Mouse (Mus musculus): ENCODE results near the gene Lmntd2. TPM values are rescaled to one million over a fixed set of nuclear protein-coding genes. Genes with fewer than 3 reads are reported as not detected.

The Lmntd2 gene
- total RNA-seq, 1 experiment from 2014 or later, result 2.6 TPM

GRCm38 (mm10) chr7:141193348-141193856 lies 20.5 kb downstream of the Lmntd2 start:
- ATAC-seq (ENCODE audit: extremely low read depth, insufficient number of reproducible peaks, low FRiP score, poor library complexity, severe bottlenecking), result no peak

GRCm38 (mm10) chr7:141192776-141193347 lies 21.0 kb downstream of the Lmntd2 start:
- no peak for ATAC-seq (ENCODE audit: extremely low read depth, insufficient number of reproducible peaks, low FRiP score, poor library complexity, severe bottlenecking)

DNA sequence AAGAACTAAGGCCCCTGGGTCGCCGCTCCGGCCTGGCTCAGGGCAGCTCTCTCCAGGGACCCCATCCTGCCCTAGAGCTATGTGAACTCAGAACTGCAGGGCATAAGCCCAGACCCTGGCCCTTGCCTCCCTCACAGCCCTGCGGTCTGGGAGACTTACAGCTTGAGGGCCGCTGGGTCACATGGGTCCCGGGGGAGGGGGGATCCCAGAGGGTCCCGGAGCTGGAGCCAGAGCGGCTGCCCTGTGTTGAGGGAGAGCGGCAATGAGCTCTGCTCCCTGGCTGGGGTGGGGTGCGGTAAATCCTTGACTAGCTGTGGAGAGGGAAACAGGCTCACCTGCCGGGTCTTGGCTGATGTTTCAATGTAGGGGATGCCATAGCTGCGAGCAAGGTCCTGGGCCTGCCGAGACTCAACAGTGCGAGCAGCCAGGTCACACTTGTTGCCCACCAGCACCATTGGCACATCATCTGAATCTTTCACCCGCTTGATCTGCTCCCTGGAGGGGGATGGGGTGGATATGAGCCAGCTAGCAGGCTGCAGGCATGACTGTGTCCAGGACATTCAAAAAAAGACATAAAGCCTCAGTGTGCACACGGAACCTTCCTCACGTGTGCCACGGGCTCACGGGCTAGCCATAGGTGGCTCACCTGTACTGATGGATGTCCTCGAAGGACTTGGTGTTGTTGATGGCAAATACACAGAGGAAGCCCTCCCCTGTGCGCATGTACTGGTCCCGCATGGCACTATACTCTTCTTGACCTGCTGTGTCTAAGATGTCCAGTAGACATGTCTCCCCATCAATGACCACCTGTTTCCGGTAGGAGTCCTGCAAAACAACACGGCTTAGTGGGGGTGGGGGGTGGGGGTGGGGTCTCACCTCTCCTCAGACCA lies 21.8 kb downstream of the Lmntd2 start:
- no peak for ATAC-seq (ENCODE audit: extremely low read depth, insufficient number of reproducible peaks, low FRiP score, poor library complexity, severe bottlenecking)

GRCm38 (mm10) chr7:141191036-141191435 lies 22.8 kb downstream of the Lmntd2 start:
- ATAC-seq (ENCODE audit: extremely low read depth, insufficient number of reproducible peaks, low FRiP score, poor library complexity, severe bottlenecking), result no peak

GRCm38 (mm10) chr7:141190220-141190619 lies 23.7 kb downstream of the Lmntd2 start:
- no peak for ATAC-seq (ENCODE audit: extremely low read depth, insufficient number of reproducible peaks, low FRiP score, poor library complexity, severe bottlenecking)

- no peak for ATAC-seq (ENCODE audit: extremely low read depth, insufficient number of reproducible peaks, low FRiP score, poor library complexity, severe bottlenecking)
Measured at GRCm38 (mm10) chr7:141188733-141189132, 25.1 kb downstream of the Lmntd2 start.

GRCm38 (mm10) chr7:141188194-141188593 lies 25.7 kb downstream of the Lmntd2 start:
- ATAC-seq (ENCODE audit: extremely low read depth, insufficient number of reproducible peaks, low FRiP score, poor library complexity, severe bottlenecking), result no peak

DNA sequence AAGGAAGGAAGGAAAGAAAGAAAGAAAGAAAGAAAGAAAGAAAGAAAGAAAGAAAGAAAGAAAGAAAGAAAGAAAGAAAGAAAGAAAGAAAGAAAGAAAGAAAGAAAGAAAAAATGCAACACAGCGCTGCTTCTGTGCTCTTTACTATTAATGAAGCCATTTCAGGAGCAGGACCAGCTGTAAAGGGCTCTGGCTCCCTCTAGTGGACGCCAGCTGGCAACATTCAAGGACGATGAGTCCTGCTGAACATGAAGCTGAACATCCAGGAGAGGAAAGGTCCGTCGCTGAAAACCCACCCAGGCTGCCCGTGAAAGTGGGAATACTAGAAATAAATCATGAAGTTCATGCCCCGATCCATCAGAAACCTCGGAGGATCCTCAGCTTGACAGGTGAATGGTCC lies 37.7 kb downstream of the Lmntd2 start:
- peak; percentile 77 for ATAC-seq (ENCODE audit: extremely low read depth, insufficient number of reproducible peaks, low FRiP score, poor library complexity, severe bottlenecking)

- ATAC-seq (ENCODE audit: extremely low read depth, insufficient number of reproducible peaks, low FRiP score, poor library complexity, severe bottlenecking), result no peak
Measured at GRCm38 (mm10) chr7:141175068-141175467, 38.8 kb downstream of the Lmntd2 start.

DNA sequence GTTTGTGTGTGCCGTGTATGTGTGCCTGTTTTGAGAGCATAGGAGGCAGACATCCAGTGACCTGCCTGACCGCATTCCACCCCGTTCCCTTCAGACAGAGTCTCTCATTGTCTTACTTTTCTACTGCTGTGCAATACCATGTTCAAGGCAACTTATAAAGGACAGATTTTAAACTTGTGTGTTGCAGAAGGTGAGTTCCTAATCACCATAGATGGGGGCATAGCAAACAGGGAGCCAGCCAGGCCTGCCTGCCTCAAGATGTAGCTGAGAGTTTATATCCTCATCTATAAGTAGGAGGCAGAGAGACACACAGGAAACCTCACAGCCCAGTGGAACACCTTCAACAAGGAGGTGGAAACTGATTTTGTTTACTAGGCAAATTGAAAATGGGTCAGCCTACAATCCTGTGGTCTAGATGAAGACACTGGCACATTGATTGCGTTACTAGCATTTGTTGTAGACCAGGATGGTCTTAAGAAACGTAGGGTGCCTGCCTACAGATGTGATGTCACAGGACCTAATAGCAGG lies 40.5 kb downstream of the Lmntd2 start:
- no peak for ATAC-seq (ENCODE audit: extremely low read depth, insufficient number of reproducible peaks, low FRiP score, poor library complexity, severe bottlenecking)

DNA sequence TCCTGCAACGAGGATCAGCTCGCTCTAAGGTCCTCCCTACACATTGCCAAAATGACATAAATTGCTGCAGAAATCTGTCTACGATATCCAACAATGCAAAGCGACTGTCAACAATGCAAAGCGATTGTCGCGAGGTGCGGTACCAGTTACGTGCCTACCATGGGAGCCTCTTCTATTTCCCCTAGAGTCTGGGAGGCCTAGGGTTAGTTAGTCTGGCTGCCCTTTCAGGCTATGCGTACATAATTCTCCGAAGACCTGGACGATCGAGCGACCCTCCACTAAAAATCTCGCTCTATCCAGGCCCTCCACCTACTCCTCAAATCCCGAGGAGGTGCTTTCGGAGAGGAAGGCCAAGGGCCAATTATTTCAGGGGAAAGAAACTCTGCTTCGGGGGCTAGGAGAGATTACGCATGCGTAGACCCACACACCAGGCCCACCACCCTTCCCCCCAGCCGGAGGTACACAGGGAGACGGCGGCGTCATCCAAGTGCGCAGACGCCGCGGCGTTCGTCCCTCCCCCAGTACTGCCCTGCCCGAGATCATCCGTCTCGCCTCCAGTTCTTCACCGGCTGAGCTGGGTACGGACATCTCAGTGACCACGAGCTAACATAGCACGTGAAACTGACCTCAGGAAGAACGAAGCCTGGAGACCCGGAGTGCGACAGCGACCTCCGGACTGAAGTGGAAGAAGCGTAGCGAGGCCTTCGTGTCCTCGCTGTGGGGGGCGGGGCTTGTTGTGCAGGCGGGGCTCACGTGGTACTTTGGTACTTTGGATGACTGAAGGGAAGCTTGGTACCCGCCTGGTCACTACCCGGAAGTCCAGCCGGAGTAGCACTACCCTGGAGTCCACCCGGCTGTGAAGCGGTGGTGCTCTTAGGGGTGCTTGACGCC lies 41.5 kb downstream of the Lmntd2 start, which contains the start of gene Rnh1:
Rnh1 (minus strand) TSS at position 742 of the 891 bp plus-strand sequence.
- peak; percentile 78 for ATAC-seq (ENCODE audit: extremely low read depth, insufficient number of reproducible peaks, low FRiP score, poor library complexity, severe bottlenecking)

GRCm38 (mm10) chr7:141169866-141170265 lies 44.0 kb downstream of the Lmntd2 start:
- ATAC-seq (ENCODE audit: extremely low read depth, insufficient number of reproducible peaks, low FRiP score, poor library complexity, severe bottlenecking), result no peak

DNA sequence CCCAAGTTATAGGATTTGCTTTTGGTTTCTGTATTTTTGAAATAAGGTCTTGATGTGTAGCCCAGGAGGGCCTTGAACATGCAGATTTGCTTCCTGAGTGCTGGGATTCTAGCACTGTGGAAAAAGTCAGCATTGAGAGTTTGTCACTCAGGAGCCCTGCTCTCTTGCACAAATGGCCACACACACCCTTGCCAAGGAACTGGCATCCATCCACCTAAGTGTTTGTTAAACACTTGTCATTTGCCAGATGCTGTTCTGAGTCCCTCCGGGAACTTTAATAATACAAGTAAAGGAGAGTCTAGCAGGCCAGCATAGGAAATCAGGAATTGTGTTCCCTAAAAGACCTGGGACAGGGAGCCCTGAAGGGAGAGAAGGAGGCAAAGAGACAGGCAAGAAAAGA lies 44.6 kb downstream of the Lmntd2 start:
- no peak for ATAC-seq (ENCODE audit: extremely low read depth, insufficient number of reproducible peaks, low FRiP score, poor library complexity, severe bottlenecking)

GRCm38 (mm10) chr7:141168518-141168953 lies 45.3 kb downstream of the Lmntd2 start:
- ATAC-seq (ENCODE audit: extremely low read depth, insufficient number of reproducible peaks, low FRiP score, poor library complexity, severe bottlenecking), result peak; percentile 76

- ATAC-seq (ENCODE audit: extremely low read depth, insufficient number of reproducible peaks, low FRiP score, poor library complexity, severe bottlenecking), result no peak
Measured at GRCm38 (mm10) chr7:141167901-141168517, 45.9 kb downstream of the Lmntd2 start.

DNA sequence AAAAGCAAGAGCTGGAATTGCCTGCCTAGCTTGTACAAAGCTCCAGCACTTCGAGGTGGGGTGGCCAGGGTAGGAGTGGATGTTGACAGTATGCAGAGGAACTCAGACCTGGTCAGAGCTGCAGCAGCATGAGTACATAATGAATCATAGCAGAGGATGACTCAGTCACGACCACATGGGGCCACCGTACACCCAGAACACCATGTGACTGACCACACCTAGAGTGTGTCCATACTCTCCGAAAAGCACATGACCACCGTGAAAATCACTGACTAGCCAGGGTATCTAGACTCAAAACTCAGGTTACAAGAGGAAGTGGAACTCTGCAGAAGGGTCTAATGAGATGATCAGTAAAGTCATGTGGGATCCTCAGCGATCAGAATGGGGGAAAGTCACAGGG lies 49.0 kb downstream of the Lmntd2 start:
- no peak for ATAC-seq (ENCODE audit: extremely low read depth, insufficient number of reproducible peaks, low FRiP score, poor library complexity, severe bottlenecking)

DNA sequence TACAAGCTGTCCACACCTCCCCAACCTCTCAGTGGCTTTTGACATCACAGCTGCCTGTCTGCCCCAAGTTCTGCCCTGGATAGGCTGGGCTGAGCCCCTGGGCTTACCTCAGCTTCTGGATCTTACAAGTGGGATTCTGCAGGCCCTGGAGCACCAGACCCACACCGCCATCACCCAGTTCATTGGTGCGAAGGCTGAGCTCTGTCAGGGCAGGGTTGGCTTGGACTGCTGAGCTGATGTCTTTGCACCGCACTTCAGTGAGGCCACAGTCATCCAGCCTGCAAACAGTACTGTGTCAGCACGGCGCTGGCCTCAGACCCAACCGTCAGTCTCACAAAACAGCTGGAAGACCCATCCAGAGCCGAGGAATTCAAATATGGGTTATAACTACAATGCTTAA lies 49.5 kb downstream of the Lmntd2 start:
- no peak for ATAC-seq (ENCODE audit: extremely low read depth, insufficient number of reproducible peaks, low FRiP score, poor library complexity, severe bottlenecking)

All from neutrophil, adult 5-6 weeks (primary cell).